Mouse (Mus musculus) liver, embryonic 15.5 days (tissue): Measurements from ENCODE around the gene Slc35e4. TPM values are rescaled to one million over a fixed set of nuclear protein-coding genes. Genes with fewer than 3 reads are reported as not detected.
A peak's percentile ranks its signal among the peaks of the same experiment; 100 is the strongest.

ENCODE experiments used
- ATAC-seq: fragments of 200-750 bp; cut with Nextera tagmentation; 2 replicates; pipeline ENCODE4 v1.8.0; 2017; ENCODE audit warnings: moderate number of reproducible peaks, mild to moderate bottlenecking, moderate library complexity; ENCODE audit not compliant: insufficient read depth
- H3K27ac ChIP-seq: fragments of 300-500 bp; sonication (generic); replicated peaks from 2 replicates; pipeline ENCODE4 v1.5.1; 2015; ENCODE audit warnings: mild to moderate bottlenecking, inconsistent platforms
- H3K27me3 ChIP-seq: fragments of 300-500 bp; sonication (generic); 2 replicates; pipeline ENCODE4 v1.6.1; 2015; ENCODE audit warnings: mild to moderate bottlenecking, inconsistent platforms
- H3K36me3 ChIP-seq: fragments of 300-500 bp; sonication (generic); replicated peaks from 2 replicates; pipeline ENCODE4 v1.6.1; 2015; ENCODE audit warnings: moderate library complexity, mild to moderate bottlenecking, inconsistent platforms
- H3K4me1 ChIP-seq: fragments of 300-500 bp; sonication (generic); replicated peaks from 2 replicates; pipeline ENCODE4 v1.6.1; 2015; ENCODE audit warnings: inconsistent platforms
- H3K4me2 ChIP-seq: fragments of 300-500 bp; sonication (generic); 2 replicates; pipeline ENCODE4 v1.6.1; 2015; ENCODE audit warnings: moderate library complexity, mild to moderate bottlenecking, inconsistent platforms
- H3K4me3 ChIP-seq: fragments of 300-500 bp; sonication (generic); replicated peaks from 2 replicates; pipeline ENCODE4 v1.5.1; 2015; ENCODE audit warnings: mild to moderate bottlenecking, inconsistent platforms
- H3K9ac ChIP-seq: fragments of 300-500 bp; sonication (generic); 2 replicates; pipeline ENCODE4 v1.6.1; 2015; ENCODE audit warnings: moderate library complexity, mild to moderate bottlenecking, inconsistent platforms
- H3K9me3 ChIP-seq: fragments of 300-500 bp; sonication (generic); replicated peaks from 2 replicates; pipeline ENCODE4 v1.6.1; 2016; ENCODE audit warnings: inconsistent platforms
- WGBS: fragments of 180-500 bp; shearing (Covaris S2); methylation state at CpG from one replicate; pipeline ENCODE4 v1.1.7; 2015; ENCODE audit warnings: mixed read lengths; ENCODE audit not compliant: insufficient replicate concordance; 5-methylcytosine and 5-hydroxymethylcytosine counted together
- polyA plus RNA-seq: library from polyadenylated mRNA; unstranded; fragments of >200 nt; fragmentation: Nextera tagmentation; extraction: Ambion mirVana; gene quantifications from 2 replicates; pipeline ENCODE4 v1.2.1, GENCODE M21; 2015

Slc35e4 gene
- polyA plus RNA-seq, 1 experiment from 2014 or later, result 0.44 TPM

DNA sequence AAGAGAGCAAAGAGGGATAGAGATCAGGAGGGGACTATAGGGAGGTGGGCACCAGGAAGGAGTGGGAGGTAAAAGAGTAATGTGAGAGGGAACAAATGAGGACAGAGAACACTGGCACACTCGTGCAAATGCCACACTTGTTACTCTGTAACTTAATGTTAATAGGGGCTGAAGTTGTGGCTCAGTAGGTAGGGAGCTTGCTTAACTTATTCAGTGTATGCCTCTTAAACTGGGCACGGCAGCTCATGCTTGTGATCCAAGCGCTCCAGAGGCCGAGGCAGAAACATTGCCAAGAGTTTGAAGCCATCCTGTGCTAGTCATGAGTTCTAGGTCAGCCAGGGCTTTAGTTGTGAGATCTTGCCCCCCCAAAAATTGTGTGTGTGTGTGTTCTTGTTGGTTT is 20.7 kb upstream of the Slc35e4 start:
- no peak overlapping the region for H3K9ac ChIP-seq
- peaks cover 16% of the 10 kb centered on the region; the same call in 1 of the 2 replicates for H3K4me1 ChIP-seq
- no peak for ATAC-seq
- WGBS, result 52% methylated on average over 4 of the region's 4 CpGs
- peaks cover 3% of the 10 kb centered on the region; the same call in 1 of the 2 replicates for H3K27me3 ChIP-seq
- no peaks in the 10 kb centered on the region for H3K36me3 ChIP-seq
- no peak overlapping the region for H3K4me3 ChIP-seq
- no peaks in the 10 kb centered on the region for H3K9me3 ChIP-seq
- no peak overlapping the region for H3K4me2 ChIP-seq
- no peak overlapping the region for H3K27ac ChIP-seq

DNA sequence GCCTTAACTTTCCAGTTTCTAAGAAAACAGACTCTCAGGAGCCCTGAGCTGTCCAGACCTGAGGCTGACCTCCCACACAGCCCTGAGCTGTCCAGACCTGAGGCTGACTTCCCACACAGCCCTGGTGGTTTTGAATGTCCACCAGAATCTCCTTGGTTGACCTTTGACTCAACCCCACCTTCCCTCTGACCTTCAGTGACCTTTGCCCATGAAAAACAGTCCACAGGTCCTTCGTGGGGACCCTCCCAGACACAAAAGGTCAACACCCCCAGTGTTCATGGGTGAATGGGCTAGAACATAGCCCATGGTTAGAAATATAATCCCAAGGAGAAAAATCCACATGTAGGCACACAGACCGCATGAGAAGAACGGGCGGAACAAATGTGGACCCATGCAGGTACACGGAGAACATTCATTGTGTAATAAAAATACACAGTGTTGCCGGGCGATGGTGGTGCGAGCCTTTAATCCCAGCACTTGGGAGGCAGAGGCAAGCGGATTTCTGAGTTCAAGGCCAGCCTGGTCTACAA is 19.4 kb upstream of the Slc35e4 start:
- H3K4me1 ChIP-seq, result peaks cover 21% of the 10 kb centered on the region; the same call in 1 of the 2 replicates
- H3K27ac ChIP-seq, result no peak overlapping the region
- H3K9me3 ChIP-seq, result no peaks in the 10 kb centered on the region
- H3K9ac ChIP-seq, result no peak overlapping the region
- H3K4me3 ChIP-seq, result no peak overlapping the region
- H3K4me2 ChIP-seq, result no peak overlapping the region
- 74% methylated on average over 9 of the region's 9 CpGs for WGBS
- H3K36me3 ChIP-seq, result no peaks in the 10 kb centered on the region
- no peak for ATAC-seq
- peaks cover 3% of the 10 kb centered on the region; the same call in 1 of the 2 replicates for H3K27me3 ChIP-seq

DNA sequence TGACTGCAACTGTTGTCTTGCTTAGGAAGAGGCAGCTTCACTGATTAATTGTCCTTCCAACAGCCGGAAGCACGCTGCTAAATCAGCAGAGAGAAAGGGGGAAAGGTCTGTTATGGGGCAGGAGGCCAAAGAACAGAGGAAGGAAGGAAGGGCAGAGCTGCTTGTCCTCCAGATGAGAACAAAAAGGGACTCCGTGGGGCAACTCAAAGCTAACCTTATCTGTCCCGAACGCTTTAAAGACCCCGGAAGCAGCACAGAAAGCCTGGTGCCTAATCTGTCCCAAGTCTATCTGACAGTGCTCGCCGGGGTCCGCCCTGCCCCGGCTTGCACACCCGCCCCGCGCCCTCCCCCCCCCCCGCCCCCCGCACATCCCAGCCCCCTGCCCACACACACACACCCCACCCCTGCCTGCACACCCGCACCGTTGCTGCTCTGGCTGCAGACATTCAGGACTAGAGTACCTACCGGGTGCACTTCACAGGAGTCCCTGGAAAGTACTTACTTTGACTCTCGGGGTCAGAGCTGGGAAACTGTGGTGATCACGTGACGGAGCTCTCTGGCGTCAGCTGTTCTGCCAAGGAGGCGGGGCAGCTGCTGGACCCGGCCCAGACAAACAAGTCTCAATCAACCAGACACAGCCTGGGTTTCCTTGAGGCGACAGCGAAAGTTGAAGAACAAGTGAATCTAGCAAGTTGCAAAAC is 17.2 kb upstream of the Slc35e4 start, which contains the start of gene Tcn2:
Gene Tcn2 (minus strand): TSS at position 649 of the 701 bp plus-strand sequence.
- H3K4me3 ChIP-seq, result peak within 1 kb of the TSS; percentile 57
- H3K27me3 ChIP-seq, result no peaks in the 10 kb centered on the region
- under 1% methylated on average over 17 of the region's 26 CpGs for WGBS
- peak; percentile 68 for ATAC-seq
- peak within 1 kb of the TSS; percentile 69 for H3K4me2 ChIP-seq
- H3K9ac ChIP-seq, result peak within 1 kb of the TSS; percentile 19; the same call in 1 of the 2 replicates
- H3K27ac ChIP-seq, result no peak within 1 kb of the TSS; the same call in 1 of the 2 replicates
- H3K9me3 ChIP-seq, result no peaks in the 10 kb centered on the region
- H3K36me3 ChIP-seq, result no peaks in the 10 kb centered on the region
- H3K4me1 ChIP-seq, result peaks cover 21% of the 10 kb centered on the region; the same call in 1 of the 2 replicates

DNA sequence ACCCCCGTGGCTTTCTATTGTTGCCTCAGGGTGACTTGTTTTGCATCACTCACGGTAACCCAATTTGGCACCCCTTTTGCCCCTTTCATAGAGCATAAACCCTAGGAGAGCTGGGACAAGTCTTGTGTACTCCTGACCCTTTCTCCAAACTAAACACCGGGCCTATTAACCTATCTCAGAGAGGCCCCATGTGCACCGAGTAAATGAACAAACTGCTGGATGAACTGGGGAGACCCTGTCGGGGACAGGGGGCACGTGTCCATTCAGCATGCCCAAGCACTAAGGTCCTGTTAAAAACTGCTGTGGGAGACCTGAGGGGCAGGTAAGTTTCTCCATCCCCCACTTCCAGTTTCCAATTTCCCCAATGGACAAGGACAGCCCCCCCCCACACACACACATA is 16.5 kb upstream of the Slc35e4 start:
- Histone ChIP-seq H3K4me3 (peak overlapping the region; percentile 57), H3K4me1 (peaks cover 21% of the 10 kb centered on the region; the same call in 1 of the 2 replicates), H3K36me3 (no peaks in the 10 kb centered on the region), H3K4me2 (peak overlapping the region; percentile 69), H3K9ac (no peak overlapping the region; the same call in 1 of the 2 replicates), H3K9me3 (no peaks in the 10 kb centered on the region), H3K27me3 (no peaks in the 10 kb centered on the region), H3K27ac (no peak overlapping the region)
- no peak for ATAC-seq
- 39% methylated on average over 6 of the region's 6 CpGs for WGBS

DNA sequence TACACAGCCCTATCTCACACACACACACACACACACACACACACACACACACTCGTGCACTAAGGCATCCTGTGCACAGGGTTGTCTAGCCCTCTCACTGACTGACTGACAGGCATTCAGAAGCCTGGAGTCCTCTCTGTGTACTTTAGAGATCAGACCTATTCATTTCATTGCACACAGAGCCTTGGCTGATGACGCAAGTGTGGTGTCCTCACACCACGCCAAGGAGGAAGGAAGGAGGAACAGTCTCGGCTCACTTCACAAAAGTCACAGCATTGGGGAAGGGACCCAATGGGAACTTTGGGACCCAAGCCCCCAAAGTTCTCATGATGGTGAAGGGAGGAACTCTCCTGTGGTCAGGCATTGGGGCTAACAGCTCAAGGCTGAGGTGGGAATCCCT is 15.6 kb upstream of the Slc35e4 start:
- H3K36me3 ChIP-seq, result no peaks in the 10 kb centered on the region
- peaks cover 21% of the 10 kb centered on the region; the same call in 1 of the 2 replicates for H3K4me1 ChIP-seq
- 23% methylated on average over 4 of the region's 4 CpGs for WGBS
- H3K4me3 ChIP-seq, result no peak overlapping the region
- 0 out of 2 replicates have a peak overlapping the region, but pooled peaks have one; percentile 69 for H3K4me2 ChIP-seq
- no peaks in the 10 kb centered on the region for H3K9me3 ChIP-seq
- ATAC-seq, result no peak
- no peak overlapping the region for H3K9ac ChIP-seq
- H3K27ac ChIP-seq, result no peak overlapping the region; the same call in 1 of the 2 replicates
- no peaks in the 10 kb centered on the region for H3K27me3 ChIP-seq

DNA sequence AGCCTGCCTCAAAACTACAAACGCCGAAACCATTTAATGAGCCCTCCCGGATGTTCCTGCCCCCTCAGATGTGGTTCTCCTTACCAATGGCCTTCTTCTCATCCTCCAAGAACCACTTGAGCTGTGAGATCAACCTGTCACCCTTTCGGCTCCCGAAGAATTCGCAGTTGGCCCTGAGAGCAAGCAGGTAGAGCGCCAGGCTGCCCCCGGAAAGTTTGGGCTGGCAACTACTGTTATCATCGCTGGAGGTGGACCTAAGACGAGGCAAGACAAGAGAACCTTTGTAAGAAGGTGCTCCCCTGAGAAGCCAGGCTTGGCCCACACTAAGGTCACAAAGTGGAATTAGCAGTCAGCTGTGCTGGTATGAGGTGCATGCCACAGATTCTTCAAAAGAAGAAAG is 11.5 kb upstream of the Slc35e4 start:
- no peak overlapping the region for H3K27ac ChIP-seq
- no peak overlapping the region for H3K4me3 ChIP-seq
- H3K9me3 ChIP-seq, result no peaks in the 10 kb centered on the region
- no peak for ATAC-seq
- peaks cover 6% of the 10 kb centered on the region; the same call in 1 of the 2 replicates for H3K4me1 ChIP-seq
- peaks cover 4% of the 10 kb centered on the region; the same call in 1 of the 2 replicates for H3K36me3 ChIP-seq
- no peak overlapping the region for H3K4me2 ChIP-seq
- H3K9ac ChIP-seq, result no peak overlapping the region
- H3K27me3 ChIP-seq, result no peaks in the 10 kb centered on the region
- WGBS, result 71% methylated on average over 10 of the region's 10 CpGs

DNA sequence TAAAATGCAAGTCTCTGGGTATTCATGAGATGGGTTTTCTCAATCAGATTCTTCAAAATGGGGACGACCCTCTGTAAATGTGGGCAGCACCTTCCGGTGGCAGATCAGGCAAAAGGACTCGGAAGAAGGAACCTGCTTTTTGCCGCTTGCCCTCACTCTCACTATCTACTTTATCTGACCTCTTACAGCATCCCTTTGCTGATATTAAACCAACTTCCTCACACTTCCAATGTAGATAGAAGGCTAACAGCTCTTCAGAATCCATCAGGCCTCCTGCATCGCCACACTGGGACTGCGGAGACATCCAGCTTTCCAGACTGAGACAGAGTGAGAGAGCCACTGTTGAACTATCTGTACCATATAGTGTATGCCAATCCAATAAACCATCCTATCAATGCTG is 8.3 kb upstream of the Slc35e4 start:
- H3K9ac ChIP-seq, result no peak overlapping the region
- H3K4me1 ChIP-seq, result no peaks in the 10 kb centered on the region
- H3K4me3 ChIP-seq, result no peak overlapping the region
- peaks cover 4% of the 10 kb centered on the region; the same call in 1 of the 2 replicates for H3K36me3 ChIP-seq
- WGBS, result 73% methylated on average over 6 of the region's 6 CpGs
- no peak overlapping the region for H3K27ac ChIP-seq
- H3K4me2 ChIP-seq, result no peak overlapping the region
- no peaks in the 10 kb centered on the region for H3K27me3 ChIP-seq
- ATAC-seq, result no peak
- no peaks in the 10 kb centered on the region for H3K9me3 ChIP-seq

DNA sequence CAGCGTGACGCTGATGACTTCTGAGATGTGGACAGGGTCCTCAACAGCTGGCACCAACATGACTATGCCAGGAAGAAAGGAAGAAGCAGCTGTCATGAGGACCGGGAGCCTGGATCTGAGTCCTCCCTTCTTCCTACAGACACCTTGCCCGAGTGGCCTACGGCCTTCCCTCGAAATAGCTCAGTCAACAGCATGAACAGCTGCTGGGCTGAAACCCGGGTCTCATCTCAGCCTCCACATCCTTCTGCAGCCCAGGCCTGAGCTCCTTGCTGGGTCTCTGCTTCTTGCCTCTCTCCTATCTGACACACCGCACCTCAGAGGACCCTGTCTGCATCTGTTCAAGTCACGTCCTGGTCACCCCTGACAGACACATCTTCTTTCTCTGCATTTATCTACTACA is 7.7 kb upstream of the Slc35e4 start:
- no peak overlapping the region for H3K4me3 ChIP-seq
- no peaks in the 10 kb centered on the region for H3K4me1 ChIP-seq
- H3K27ac ChIP-seq, result no peak overlapping the region
- WGBS, result 76% methylated on average over 9 of the region's 9 CpGs
- no peak overlapping the region for H3K9ac ChIP-seq
- peaks cover 4% of the 10 kb centered on the region; the same call in 1 of the 2 replicates for H3K36me3 ChIP-seq
- H3K9me3 ChIP-seq, result no peaks in the 10 kb centered on the region
- no peak overlapping the region for H3K4me2 ChIP-seq
- ATAC-seq, result no peak
- H3K27me3 ChIP-seq, result no peaks in the 10 kb centered on the region

DNA sequence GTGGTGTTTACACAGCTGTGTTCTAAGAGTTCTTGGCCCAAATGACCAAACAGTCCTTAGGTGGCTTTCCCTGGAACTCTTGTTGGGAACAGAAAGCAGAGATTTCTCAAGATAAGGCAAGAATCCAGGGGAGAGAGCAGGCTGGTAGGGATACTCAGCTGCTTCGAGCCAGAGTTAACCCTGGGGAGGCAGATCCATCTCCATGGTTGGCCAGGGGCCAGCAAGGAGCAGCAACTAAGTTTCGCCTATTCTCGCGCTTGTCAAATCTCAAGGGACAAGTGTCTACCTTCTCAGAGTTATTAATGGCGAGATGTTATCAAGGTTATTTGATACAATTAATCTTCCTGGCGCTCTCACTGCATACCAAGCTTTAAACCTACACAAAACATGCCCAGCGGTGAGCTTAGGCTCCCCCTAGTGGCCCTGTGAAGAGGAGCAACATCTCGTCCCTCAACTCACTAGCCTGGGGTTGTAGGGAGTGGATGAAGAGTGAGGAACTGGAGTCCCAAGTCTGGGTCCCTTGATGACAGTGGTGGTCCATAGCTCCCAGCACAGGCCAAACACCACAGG is 6.9 kb upstream of the Slc35e4 start:
- Histone ChIP-seq H3K4me3 (no peak overlapping the region), H3K4me2 (no peak overlapping the region), H3K4me1 (no peaks in the 10 kb centered on the region), H3K27me3 (no peaks in the 10 kb centered on the region), H3K27ac (no peak overlapping the region), H3K36me3 (peaks cover 4% of the 10 kb centered on the region; the same call in 1 of the 2 replicates), H3K9ac (no peak overlapping the region), H3K9me3 (no peaks in the 10 kb centered on the region)
- WGBS, result 38% methylated on average over 8 of the region's 8 CpGs
- ATAC-seq, result no peak

DNA sequence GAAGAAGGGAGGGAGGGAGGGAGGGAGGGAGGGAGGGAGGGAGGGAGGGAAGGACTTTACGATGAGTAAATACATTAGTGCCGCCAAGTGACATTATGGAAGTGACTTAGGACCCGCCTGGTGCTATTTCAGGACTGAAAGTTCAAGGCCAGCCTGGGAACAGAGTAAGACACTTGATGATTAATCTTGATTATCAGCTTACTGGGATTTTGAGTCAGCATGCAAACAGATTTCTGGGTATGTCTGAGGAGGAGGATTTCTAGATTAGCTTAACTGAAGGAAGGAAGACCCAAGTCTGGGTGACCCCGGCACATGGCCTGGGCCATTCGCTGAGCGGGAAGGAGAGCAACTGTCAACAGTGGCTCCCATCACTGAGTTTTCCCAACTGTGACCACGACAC is 6.0 kb upstream of the Slc35e4 start:
- Histone ChIP-seq H3K27me3 (peaks cover 8% of the 10 kb centered on the region; the same call in 1 of the 2 replicates), H3K4me1 (no peaks in the 10 kb centered on the region), H3K9me3 (no peaks in the 10 kb centered on the region), H3K9ac (no peak overlapping the region), H3K4me2 (no peak overlapping the region), H3K27ac (no peak overlapping the region), H3K36me3 (peaks cover 4% of the 10 kb centered on the region; the same call in 1 of the 2 replicates), H3K4me3 (no peak overlapping the region)
- 76% methylated on average over 7 of the region's 7 CpGs for WGBS
- ATAC-seq, result no peak

DNA sequence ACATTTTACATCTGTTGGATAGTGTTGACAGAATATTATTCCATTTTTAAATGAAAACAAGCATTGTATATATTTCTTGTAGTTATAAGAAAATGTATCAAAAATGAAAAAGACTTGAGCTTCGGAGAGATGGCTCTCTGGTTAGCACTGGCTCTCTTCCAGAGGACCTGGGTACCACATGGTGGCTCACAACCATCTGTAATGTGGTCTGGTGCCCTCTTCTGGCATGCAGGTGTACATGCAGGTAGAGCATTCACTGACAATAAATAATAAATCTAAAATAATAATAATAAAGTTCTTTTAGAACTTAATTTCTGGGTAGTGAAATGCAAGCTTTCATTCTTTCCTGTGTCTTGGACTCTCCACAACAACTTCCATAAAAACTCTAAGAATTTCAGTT is 4.3 kb upstream of the Slc35e4 start:
- peaks cover 25% of the 10 kb centered on the region for H3K27me3 ChIP-seq
- H3K4me2 ChIP-seq, result no peak overlapping the region
- no peak overlapping the region for H3K4me3 ChIP-seq
- peaks cover 4% of the 10 kb centered on the region; the same call in 1 of the 2 replicates for H3K36me3 ChIP-seq
- ATAC-seq, result no peak
- H3K9ac ChIP-seq, result no peak overlapping the region
- no peaks in the 10 kb centered on the region for H3K9me3 ChIP-seq
- WGBS, result 26% methylated on average over 1 of the region's 1 CpGs
- H3K4me1 ChIP-seq, result peaks cover 7% of the 10 kb centered on the region
- H3K27ac ChIP-seq, result no peak overlapping the region
